Mouse (Mus musculus): ENCODE results near the gene Plau. TPM values are rescaled to one million over a fixed set of nuclear protein-coding genes. Genes with fewer than 3 reads are reported as not detected.
A peak's percentile ranks its signal among the peaks of the same experiment; 100 is the strongest.

The Plau gene
- polyA plus RNA-seq (2014; fragmentation: Nextera tagmentation; extraction: Ambion mirVana) = 1.5 and 1.7 TPM in 2 replicates

- peak within 1 kb of the TSS in 1 of 2 experiments; percentile 54; a peak in 1 of 4 replicates for H3K27ac ChIP-seq (replicated peaks in 1 of 2; ENCODE audit: control insufficient read depth in 1 of 2, insufficient read depth in 1 of 2, low read depth in 2 of 2, low read length in 2 of 2)
- peaks cover 0 to 13% of the 10 kb centered on the region in 2 experiments; a peak in 2 of 4 replicates for H3K4me1 ChIP-seq (ENCODE audit: control insufficient read depth in 2 of 2, insufficient read depth in 2 of 2, low read length in 2 of 2)
- 1% methylated on average over 33 of the region's 33 CpGs for WGBS
- no peaks in the 10 kb centered on the region for H3K27me3 ChIP-seq (ENCODE audit: control insufficient read depth, insufficient read depth, low read length)
- H3K4me3 ChIP-seq (ENCODE audit: control insufficient read depth in 1 of 2, insufficient read depth in 1 of 2, low read depth in 1 of 2, low read length in 2 of 2) = peak within 1 kb of the TSS; percentile 53 to 59
- peak; percentile 88 for ATAC-seq (ENCODE audit: insufficient number of reproducible peaks, insufficient read depth, low FRiP score, low read depth)
- H3K4me2 ChIP-seq (ENCODE audit: low read length) = peak within 1 kb of the TSS; percentile 94
- H3K9me3 ChIP-seq (ENCODE audit: control insufficient read depth, low read length) = no peaks in the 10 kb centered on the region
- H3K36me3 ChIP-seq (ENCODE audit: control insufficient read depth, insufficient read depth, low read length) = no peaks in the 10 kb centered on the region
- H3K9ac ChIP-seq (ENCODE audit: low read length) = peak within 1 kb of the TSS; percentile 77
These were observed at the start of gene Plau for GRCm38 (mm10) chr14:20836171-20836904. Gene Plau (plus strand): TSS chr14:20836660.

DNA sequence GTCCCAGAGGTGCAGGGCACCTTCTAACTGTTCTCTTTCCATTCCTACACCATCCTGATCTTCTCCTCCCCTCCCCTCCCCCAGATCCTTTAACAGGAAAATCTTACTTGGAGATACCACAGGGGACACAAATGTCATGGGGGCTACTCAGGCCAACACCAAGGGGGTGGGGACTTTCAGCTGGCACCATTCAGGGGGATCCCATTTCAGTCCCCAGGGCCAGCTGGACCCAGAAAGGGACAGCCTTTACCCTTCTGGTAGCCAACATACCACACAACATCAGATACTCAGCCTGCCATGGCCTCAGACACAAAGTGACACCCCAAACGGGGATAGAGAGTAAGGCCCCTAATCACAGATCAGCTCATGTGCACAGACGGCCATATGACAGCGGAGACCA, 48.3 kb upstream of the Plau start:
- H3K9ac ChIP-seq (ENCODE audit: low read length) = no peak overlapping the region
- no peaks in the 10 kb centered on the region for H3K27me3 ChIP-seq (ENCODE audit: control insufficient read depth, insufficient read depth, low read length)
- no peak overlapping the region for H3K4me3 ChIP-seq (ENCODE audit: control insufficient read depth in 1 of 2, insufficient read depth in 1 of 2, low read depth in 1 of 2, low read length in 2 of 2)
- no peak overlapping the region for H3K27ac ChIP-seq (replicated peaks in 1 of 2; ENCODE audit: control insufficient read depth in 1 of 2, insufficient read depth in 1 of 2, low read depth in 2 of 2, low read length in 2 of 2)
- no peak overlapping the region for H3K4me2 ChIP-seq (ENCODE audit: low read length)
- peaks cover 31 to 57% of the 10 kb centered on the region in 2 experiments for H3K4me1 ChIP-seq (ENCODE audit: control insufficient read depth in 2 of 2, insufficient read depth in 2 of 2, low read length in 2 of 2)
- ATAC-seq (ENCODE audit: insufficient number of reproducible peaks, insufficient read depth, low FRiP score, low read depth) = no peak
- 77% methylated on average over 3 of the region's 3 CpGs for WGBS
- peaks cover 86% of the 10 kb centered on the region for H3K36me3 ChIP-seq (ENCODE audit: control insufficient read depth, insufficient read depth, low read length)
- no peaks in the 10 kb centered on the region for H3K9me3 ChIP-seq (ENCODE audit: control insufficient read depth, low read length)

- Histone ChIP-seq H3K27ac (replicated peaks in 1 of 2; ENCODE audit: control insufficient read depth in 1 of 2, insufficient read depth in 1 of 2, low read depth in 2 of 2, low read length in 2 of 2) (no peak overlapping the region), H3K4me1 (ENCODE audit: control insufficient read depth in 2 of 2, insufficient read depth in 2 of 2, low read length in 2 of 2) (peaks cover 31 to 53% of the 10 kb centered on the region in 2 experiments)
- 85% methylated on average over 4 of the region's 4 CpGs for WGBS
These were observed 46.9 kb upstream of the Plau start for GRCm38 (mm10) chr14:20789593-20789992.

DNA sequence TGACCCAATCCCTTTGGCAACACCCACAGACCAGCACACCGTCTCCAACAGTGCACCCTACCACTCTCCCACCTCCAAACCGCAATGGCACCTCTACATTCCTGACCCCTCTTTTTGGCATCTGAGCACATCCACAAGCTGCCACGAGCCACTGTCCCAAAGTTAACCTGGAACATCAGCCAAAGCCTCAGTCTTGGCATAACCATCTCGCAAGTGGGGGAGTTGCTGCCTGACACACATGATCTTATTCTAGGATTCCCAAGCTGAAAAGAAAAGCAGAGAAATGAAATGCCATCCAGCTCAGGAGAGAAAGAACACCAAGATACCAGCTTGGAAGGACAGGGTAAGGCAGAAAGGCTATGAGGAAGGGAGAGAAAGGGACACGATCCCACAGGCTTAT, 46.0 kb upstream of the Plau start:
- ATAC-seq (ENCODE audit: insufficient number of reproducible peaks, insufficient read depth, low FRiP score, low read depth) = no peak
- H3K27ac ChIP-seq (replicated peaks in 1 of 2; ENCODE audit: control insufficient read depth in 1 of 2, insufficient read depth in 1 of 2, low read depth in 2 of 2, low read length in 2 of 2) = no peak overlapping the region
- peaks cover 25 to 52% of the 10 kb centered on the region in 2 experiments for H3K4me1 ChIP-seq (ENCODE audit: control insufficient read depth in 2 of 2, insufficient read depth in 2 of 2, low read length in 2 of 2)
- H3K9ac ChIP-seq (ENCODE audit: low read length) = no peak overlapping the region
- 92% methylated on average over 5 of the region's 5 CpGs for WGBS
- H3K4me3 ChIP-seq (ENCODE audit: control insufficient read depth in 1 of 2, insufficient read depth in 1 of 2, low read depth in 1 of 2, low read length in 2 of 2) = no peak overlapping the region
- H3K36me3 ChIP-seq (ENCODE audit: control insufficient read depth, insufficient read depth, low read length) = peaks cover 63% of the 10 kb centered on the region
- H3K27me3 ChIP-seq (ENCODE audit: control insufficient read depth, insufficient read depth, low read length) = no peaks in the 10 kb centered on the region
- H3K9me3 ChIP-seq (ENCODE audit: control insufficient read depth, low read length) = no peaks in the 10 kb centered on the region
- no peak overlapping the region for H3K4me2 ChIP-seq (ENCODE audit: low read length)

More at GRCm38 (mm10) chr14:20789593-20789992, 46.9 kb upstream of the Plau start:
- H3K9ac ChIP-seq (ENCODE audit: low read length) = no peak overlapping the region
- no peak overlapping the region for H3K4me2 ChIP-seq (ENCODE audit: low read length)
- no peaks in the 10 kb centered on the region for H3K9me3 ChIP-seq (ENCODE audit: control insufficient read depth, low read length)
- no peaks in the 10 kb centered on the region for H3K27me3 ChIP-seq (ENCODE audit: control insufficient read depth, insufficient read depth, low read length)
- ATAC-seq (ENCODE audit: insufficient number of reproducible peaks, insufficient read depth, low FRiP score, low read depth) = no peak
- no peak overlapping the region for H3K4me3 ChIP-seq (ENCODE audit: control insufficient read depth in 1 of 2, insufficient read depth in 1 of 2, low read depth in 1 of 2, low read length in 2 of 2)
- peaks cover 72% of the 10 kb centered on the region for H3K36me3 ChIP-seq (ENCODE audit: control insufficient read depth, insufficient read depth, low read length)

DNA sequence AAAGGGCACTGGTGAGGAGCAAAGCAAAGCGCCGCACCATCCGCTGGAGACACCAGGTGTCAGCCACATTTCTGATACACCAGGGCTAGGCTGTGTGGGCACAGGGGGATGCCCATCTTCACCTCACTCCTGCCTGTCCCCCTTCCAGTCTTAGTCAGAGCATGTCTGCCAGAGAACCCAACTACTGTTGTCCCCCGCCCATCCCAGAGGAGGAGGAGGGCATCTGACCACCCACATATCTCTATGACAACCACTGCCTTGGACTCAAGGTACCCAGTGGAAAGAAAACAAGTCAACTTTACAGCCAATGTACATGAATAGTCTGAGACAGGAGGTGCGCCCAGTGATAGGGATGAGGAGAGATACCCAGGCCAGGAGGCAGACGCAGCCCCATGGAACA, 45.5 kb upstream of the Plau start:
- Histone ChIP-seq H3K4me3 (ENCODE audit: control insufficient read depth in 1 of 2, insufficient read depth in 1 of 2, low read depth in 1 of 2, low read length in 2 of 2) (no peak overlapping the region), H3K27me3 (ENCODE audit: control insufficient read depth, insufficient read depth, low read length) (no peaks in the 10 kb centered on the region), H3K9ac (ENCODE audit: low read length) (no peak overlapping the region), H3K27ac (replicated peaks in 1 of 2; ENCODE audit: control insufficient read depth in 1 of 2, insufficient read depth in 1 of 2, low read depth in 2 of 2, low read length in 2 of 2) (no peak overlapping the region), H3K4me2 (ENCODE audit: low read length) (no peak overlapping the region), H3K9me3 (ENCODE audit: control insufficient read depth, low read length) (no peaks in the 10 kb centered on the region), H3K4me1 (ENCODE audit: control insufficient read depth in 2 of 2, insufficient read depth in 2 of 2, low read length in 2 of 2) (peaks cover 21 to 52% of the 10 kb centered on the region in 2 experiments), H3K36me3 (ENCODE audit: control insufficient read depth, insufficient read depth, low read length) (peaks cover 62% of the 10 kb centered on the region)
- ATAC-seq (ENCODE audit: insufficient number of reproducible peaks, insufficient read depth, low FRiP score, low read depth) = no peak
- 92% methylated on average over 6 of the region's 6 CpGs for WGBS

- no peak overlapping the region for H3K4me3 ChIP-seq (ENCODE audit: control insufficient read depth in 1 of 2, insufficient read depth in 1 of 2, low read depth in 1 of 2, low read length in 2 of 2)
- H3K27me3 ChIP-seq (ENCODE audit: control insufficient read depth, insufficient read depth, low read length) = no peaks in the 10 kb centered on the region
- peaks cover 14 to 45% of the 10 kb centered on the region in 2 experiments for H3K4me1 ChIP-seq (ENCODE audit: control insufficient read depth in 2 of 2, insufficient read depth in 2 of 2, low read length in 2 of 2)
- WGBS = 81% methylated on average over 16 of the region's 16 CpGs
- no peaks in the 10 kb centered on the region for H3K9me3 ChIP-seq (ENCODE audit: control insufficient read depth, low read length)
- H3K36me3 ChIP-seq (ENCODE audit: control insufficient read depth, insufficient read depth, low read length) = peaks cover 57% of the 10 kb centered on the region
- H3K27ac ChIP-seq (replicated peaks in 1 of 2; ENCODE audit: control insufficient read depth in 1 of 2, insufficient read depth in 1 of 2, low read depth in 2 of 2, low read length in 2 of 2) = no peak overlapping the region
- H3K4me2 ChIP-seq (ENCODE audit: low read length) = no peak overlapping the region; the same call in 1 of the 2 replicates
- H3K9ac ChIP-seq (ENCODE audit: low read length) = peak overlapping the region; percentile 89; the same call in 1 of the 2 replicates
- ATAC-seq (ENCODE audit: insufficient number of reproducible peaks, insufficient read depth, low FRiP score, low read depth) = no peak
These were observed 44.8 kb upstream of the Plau start for GRCm38 (mm10) chr14:20791511-20792242.

DNA sequence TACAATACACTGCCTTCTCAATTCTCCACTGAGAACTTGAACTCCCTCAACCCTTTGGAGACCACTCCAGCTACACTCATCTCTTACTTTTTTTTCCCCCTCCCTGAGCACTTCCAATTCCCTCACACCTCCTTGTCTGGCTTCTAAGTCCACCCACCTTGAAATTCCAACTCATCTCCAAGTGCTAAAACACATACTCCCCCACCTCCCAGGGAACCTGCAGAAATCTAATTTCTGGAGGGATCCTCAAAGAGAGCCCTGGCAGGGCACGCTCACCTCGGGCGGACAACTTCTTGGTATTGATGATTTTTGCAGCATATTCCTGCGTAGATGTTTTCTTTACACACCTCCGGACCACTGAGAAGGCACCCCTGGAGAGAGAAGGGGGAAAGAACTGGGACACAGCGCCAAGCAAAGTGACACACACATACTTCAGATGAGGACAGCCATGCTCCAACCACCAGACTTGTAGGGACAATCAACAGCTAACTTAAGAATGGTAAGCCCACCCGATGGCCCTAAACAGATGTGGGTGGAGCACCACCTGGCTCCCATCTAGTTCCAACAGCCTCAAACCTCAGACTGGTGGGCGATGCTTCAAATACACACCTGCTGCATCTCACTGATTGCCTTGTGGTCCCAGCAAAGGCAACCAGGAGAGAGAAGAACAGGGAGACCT, 44.1 kb upstream of the Plau start:
- no peak for ATAC-seq (ENCODE audit: insufficient number of reproducible peaks, insufficient read depth, low FRiP score, low read depth)
- peaks cover 8 to 38% of the 10 kb centered on the region in 2 experiments for H3K4me1 ChIP-seq (ENCODE audit: control insufficient read depth in 2 of 2, insufficient read depth in 2 of 2, low read length in 2 of 2)

More for the DNA sequence above, 44.1 kb upstream of the Plau start:
- H3K9ac ChIP-seq (ENCODE audit: low read length) = peak overlapping the region; percentile 89
- no peaks in the 10 kb centered on the region for H3K27me3 ChIP-seq (ENCODE audit: control insufficient read depth, insufficient read depth, low read length)
- WGBS = 61% methylated on average over 8 of the region's 8 CpGs
- H3K9me3 ChIP-seq (ENCODE audit: control insufficient read depth, low read length) = no peaks in the 10 kb centered on the region
- peak overlapping the region; percentile 90 for H3K4me2 ChIP-seq (ENCODE audit: low read length)
- H3K4me3 ChIP-seq (ENCODE audit: control insufficient read depth in 1 of 2, insufficient read depth in 1 of 2, low read depth in 1 of 2, low read length in 2 of 2) = peak overlapping the region; percentile 93 to 96
- peak overlapping the region in 1 of 2 experiments; percentile 90; a peak in 1 of 4 replicates for H3K27ac ChIP-seq (replicated peaks in 1 of 2; ENCODE audit: control insufficient read depth in 1 of 2, insufficient read depth in 1 of 2, low read depth in 2 of 2, low read length in 2 of 2)
- peaks cover 52% of the 10 kb centered on the region for H3K36me3 ChIP-seq (ENCODE audit: control insufficient read depth, insufficient read depth, low read length)

Measured in heart, embryonic 14.5 days (tissue).